Mouse (Mus musculus) testis, adult 2 months (tissue): Measurements from ENCODE around the gene Tmem25.

Source experiments
- CTCF ChIP-seq: fragments of 200-500 bp; IDR thresholded peaks from 2 replicates; pipeline ENCODE4 v1.5.1; 2012; ENCODE audit warnings: low read depth, mild to moderate bottlenecking, inconsistent platforms, low read length, moderate library complexity; ENCODE audit not compliant: control insufficient read depth, insufficient read depth, insufficient replicate concordance
- POLR2A ChIP-seq: fragments of 200-500 bp; IDR thresholded peaks from 2 replicates; pipeline ENCODE4 v1.6.1; 2012; ENCODE audit warnings: low read depth, mild to moderate bottlenecking, inconsistent platforms, low read length, moderate library complexity; ENCODE audit not compliant: control insufficient read depth

- no peak for TF ChIP-seq CTCF
- TF ChIP-seq POLR2A = no peak
These were observed 51.8 kb downstream of the Tmem25 start for GRCm38 (mm10) chr9:44747341-44747740.
